In genomic region chr7:57538565-57538964, GRCm38 (mm10) we compare ENCODE assay signal across 11 mouse cellular contexts. TPM values are rescaled to one million over a fixed set of nuclear protein-coding genes. Genes with fewer than 3 reads are reported as not detected.
DNase-seq lines count a peak whose midpoint lies in the region; ATAC-seq and TF ChIP-seq lines count a peak whose summit lies in the region.
"Had no signal": no experiment of that assay in that cellular context is flagged by ENCODE, and none has a peak within 500 bp of the region (broad histone marks: within the 10 kb centered on the region; RNA-seq: fewer than 3 reads in every experiment).

No protein-coding gene starts in this region.

- in situ Hi-C loops in CH12.LX (cut with MboI; ENCODE audit: low pct_ligation_motif_present, low pct_unique_long_range_greater_than_20kb, low sequenced_read_pairs) = no loop called here

- no peaks in the 10 kb centered on the region for H3K36me3 ChIP-seq in hindbrain, postnatal 0 days (ENCODE audit: insufficient read depth, low read length)
- H3K36me3 ChIP-seq in hindbrain, embryonic 12.5 days = no peaks in the 10 kb centered on the region
- H3K36me3 ChIP-seq in CH12.LX (replicated peaks in 1 of 2; ENCODE audit: control insufficient read depth in 1 of 2, insufficient read depth in 1 of 2, low read length in 1 of 2) = no peaks in the 10 kb centered on the region

- peak; percentile 56 for TF ChIP-seq CTCF in hindbrain, postnatal 0 days (IDR thresholded peaks at IDR 0.05; ENCODE audit: low read depth)
- TF ChIP-seq CTCF in CH12.LX (conservative IDR thresholded peaks at IDR 0.05 in 1 of 2, IDR thresholded peaks at IDR 0.05 in 1 of 2; ENCODE audit: low read depth in 2 of 2, low read length in 2 of 2) = peak in 1 of 2 experiments; percentile 65; a peak in 2 of 4 replicates
- TF ChIP-seq CTCF in bone marrow macrophage, adult 2 months (IDR thresholded peaks at IDR 0.05; ENCODE audit: low read depth, low read length) = peak; percentile 73

- peak; percentile 53 for TF ChIP-seq RAD21 in CH12.LX (IDR thresholded peaks at IDR 0.05; ENCODE audit: low read depth, low read length)

- no peak for TF ChIP-seq POLR2A in CH12.LX (IDR thresholded peaks at IDR 0.05; ENCODE audit: low read depth, low read length)
- TF ChIP-seq POLR2A in bone marrow macrophage, adult 2 months (IDR thresholded peaks at IDR 0.05; ENCODE audit: borderline replicate concordance, low read depth, low read length) = no peak

- dilution Hi-C loops in CH12.LX (cut with MboI; ENCODE audit: extremely low pct_ligation_motif_present, extremely low pct_unique_long_range_greater_than_20kb, low sequenced_read_pairs) = no loop called here

- 24% methylated on average over 7 of the region's 7 CpGs for WGBS in hindbrain, postnatal 0 days
- 21% methylated on average over 7 of the region's 7 CpGs for WGBS in hindbrain, embryonic 12.5 days

- no peaks in the 10 kb centered on the region for H3K27me3 ChIP-seq in hindbrain, postnatal 0 days (ENCODE audit: insufficient read depth, low read length)
- H3K27me3 ChIP-seq in hindbrain, embryonic 12.5 days = no peaks in the 10 kb centered on the region
- no peaks in the 10 kb centered on the region for H3K27me3 ChIP-seq in CH12.LX (replicated peaks)

- ATAC-seq in hindbrain, postnatal 0 days = no peak
- ATAC-seq in hindbrain, embryonic 12.5 days (ENCODE audit: low FRiP score) = no peak
- peak; percentile 33; the same call in 1 of the 2 replicates for ATAC-seq in granulocyte monocyte progenitor cell, adult 5-6 weeks (replicated peaks; ENCODE audit: poor library complexity, severe bottlenecking)

- no peak overlapping the region for H3K9ac ChIP-seq in hindbrain, postnatal 0 days (replicated peaks; ENCODE audit: low read length)
- H3K9ac ChIP-seq in hindbrain, embryonic 12.5 days = no peak overlapping the region
- H3K9ac ChIP-seq in CH12.LX (ENCODE audit: insufficient read depth, low read depth) = no peak overlapping the region

- H3K4me2 ChIP-seq in hindbrain, postnatal 0 days (ENCODE audit: low read depth, low read length) = no peak overlapping the region
- no peak overlapping the region for H3K4me2 ChIP-seq in hindbrain, embryonic 12.5 days (replicated peaks)
- no peak overlapping the region for H3K4me2 ChIP-seq in CH12.LX (ENCODE audit: insufficient read depth, low read depth, poor library complexity, severe bottlenecking)

- H3K79me2 ChIP-seq in CH12.LX (replicated peaks; ENCODE audit: control insufficient read depth, extremely low read depth, insufficient read depth, poor library complexity, severe bottlenecking) = no peaks in the 10 kb centered on the region

- no peaks in the 10 kb centered on the region for H3K9me3 ChIP-seq in hindbrain, postnatal 0 days (ENCODE audit: low read length)
- H3K9me3 ChIP-seq in hindbrain, embryonic 12.5 days (replicated peaks) = no peaks in the 10 kb centered on the region
- peaks cover 35% of the 10 kb centered on the region for H3K9me3 ChIP-seq in CH12.LX (replicated peaks; ENCODE audit: low read length)

- H3K4me1 ChIP-seq in hindbrain, postnatal 0 days (ENCODE audit: insufficient read depth, low read length) = no peaks in the 10 kb centered on the region
- H3K4me1 ChIP-seq in hindbrain, embryonic 12.5 days = no peaks in the 10 kb centered on the region
- no peaks in the 10 kb centered on the region for H3K4me1 ChIP-seq in CH12.LX (ENCODE audit: control insufficient read depth in 1 of 2, insufficient read depth in 2 of 2)
- H3K4me1 ChIP-seq in bone marrow macrophage, adult 2 months (ENCODE audit: control insufficient read depth, insufficient read depth, low read length) = no peaks in the 10 kb centered on the region

- no peak overlapping the region for H3K4me3 ChIP-seq in hindbrain, postnatal 0 days (ENCODE audit: low read length)
- H3K4me3 ChIP-seq in hindbrain, embryonic 12.5 days = no peak overlapping the region
- H3K4me3 ChIP-seq in CH12.LX (replicated peaks in 1 of 3; ENCODE audit: low read depth in 2 of 3, low read length in 2 of 3, poor library complexity in 1 of 3) = no peak overlapping the region
- no peak overlapping the region for H3K4me3 ChIP-seq in bone marrow macrophage, adult 2 months (ENCODE audit: insufficient read depth, low read length)

- no peak overlapping the region for H3K27ac ChIP-seq in hindbrain, postnatal 0 days
- H3K27ac ChIP-seq in hindbrain, embryonic 12.5 days = no peak overlapping the region
- H3K27ac ChIP-seq in CH12.LX (ENCODE audit: insufficient read depth, low read depth) = no peak overlapping the region
- H3K27ac ChIP-seq in bone marrow macrophage, adult 2 months (ENCODE audit: insufficient read depth, low read depth, low read length) = no peak overlapping the region

- peak; percentile 18 for DNase-seq in hindbrain, postnatal 0 days (ENCODE audit: low spot score)
- peak; percentile 0 for DNase-seq in CH12.LX (ENCODE audit: extremely low read depth)
- no peak for DNase-seq in ovary, adult 18-20 months (ENCODE audit: low spot score)
- no peak for DNase-seq in thymus, postnatal 10 days (ENCODE audit: low spot score in 2 of 2)
- no peak for DNase-seq in heart, adult 8-10 months (ENCODE audit: low spot score)
- DNase-seq: lung, postnatal 36 days; thymus, postnatal 4 days had no signal

- TF ChIP-seq EP300 in CH12.LX (IDR thresholded peaks at IDR 0.05; ENCODE audit: low read length) = no peak

TF ChIP-seq in CH12.LX, 34 proteins besides CTCF, POLR2A, EP300 and RAD21:
- TF ChIP-seq SMC3 (IDR thresholded peaks at IDR 0.05; ENCODE audit: low read depth, low read length) (peak; percentile 16; the same call in 1 of the 2 replicates), MYC (IDR thresholded peaks at IDR 0.05; ENCODE audit: low read depth, low read length) (no peak)

RNA-seq across cellular contexts. Expression of gene Gabra5, which starts 28.7 kb away (rescaled TPM):
- total RNA-seq in hindbrain, postnatal 0 days (2014; rRNA removed) = 81.0 and 83.5 TPM in 2 replicates
- polyA plus RNA-seq in hindbrain, postnatal 0 days (2015; fragmentation: Nextera tagmentation; extraction: Ambion mirVana) = 83.0 and 86.7 TPM in 2 replicates
- polyA plus RNA-seq in hindbrain, embryonic 12.5 days (2016; fragmentation: Nextera tagmentation; extraction: Ambion mirVana) = 1.1 and 1.8 TPM in 2 replicates
- total RNA-seq in CH12.LX (2012; rRNA removed) (not detected in 2 replicates), CH12.LX (2014; rRNA removed) (not detected in 2 replicates)
- not detected in 2 replicates for polyA plus RNA-seq in CH12.LX (2012; ENCODE audit: insufficient read length, low read depth)
- polyA plus RNA-seq in bone marrow macrophage, adult 2 months (2012; ENCODE audit: insufficient read depth, insufficient read length, missing spikeins) = not detected in 2 replicates
- total RNA-seq in granulocyte monocyte progenitor cell, adult 5-6 weeks (2014; fragmentation: Nextera tagmentation) = not detected in 2 replicates
- not detected in 2 replicates for total RNA-seq in granulocyte monocyte progenitor cell, adult 5-6 weeks (2017)
- not detected for total RNA-seq in heart, adult 8-10 months (2022)
- total RNA-seq: hematopoietic stem cell, adult 5-6 weeks had no signal

Comparison
In these comparisons a context has a peak if more than half of its experiments do, and no peak if none do; other contexts are left out.
1. DNase-seq: peak in hindbrain, postnatal 0 days (single experiment) and CH12.LX (single experiment); none in ovary, adult 18-20 months (single experiment), thymus, postnatal 10 days (0 of 2) and heart, adult 8-10 months (single experiment).
2. RNA of gene Gabra5, which starts 28.7 kb away (total RNA-seq): 81.0 to 83.5 TPM in hindbrain, postnatal 0 days; not detected in CH12.LX, not detected in granulocyte monocyte progenitor cell, adult 5-6 weeks and not detected in heart, adult 8-10 months; every median in the first group is over 10 times any median in the second.